Mouse (Mus musculus) midbrain, embryonic 11.5 days (tissue): Measurements from ENCODE around the gene G3bp1. TPM values are rescaled to one million over a fixed set of nuclear protein-coding genes. Genes with fewer than 3 reads are reported as not detected.

Source experiments
- ATAC-seq: fragments of 200-750 bp; cut with Nextera tagmentation; 2 replicates; pipeline ENCODE4 v1.8.0; 2017; ENCODE audit warnings: moderate TSS enrichment, moderate library complexity; ENCODE audit not compliant: low FRiP score
- DNase-seq: peaks from one replicate; pipeline ENCODE4 v3.0.0; 2015; ENCODE audit warnings: low spot score; ENCODE audit errors: missing footprints
- H3K27ac ChIP-seq: fragments of 300-500 bp; sonication (generic); 2 replicates; pipeline ENCODE4 v1.5.1; 2014; ENCODE audit warnings: low read depth, low read length
- H3K27me3 ChIP-seq: fragments of 300-500 bp; sonication (generic); 2 replicates; pipeline ENCODE4 v1.6.1; 2014; ENCODE audit warnings: mild to moderate bottlenecking, low read length, moderate library complexity, mixed read lengths; ENCODE audit not compliant: control insufficient read depth, insufficient read depth
- H3K36me3 ChIP-seq: fragments of 300-500 bp; sonication (generic); 2 replicates; pipeline ENCODE4 v1.6.1; 2014; ENCODE audit warnings: mild to moderate bottlenecking, low read length, moderate library complexity, mixed read lengths; ENCODE audit not compliant: control insufficient read depth, insufficient read depth
- H3K4me1 ChIP-seq: fragments of 300-500 bp; sonication (generic); 2 replicates; pipeline ENCODE4 v1.6.1; 2014; ENCODE audit warnings: low read length; ENCODE audit not compliant: control insufficient read depth, insufficient read depth
- H3K4me2 ChIP-seq: fragments of 300-500 bp; sonication (generic); 2 replicates; pipeline ENCODE4 v1.6.1; 2014; ENCODE audit warnings: mild to moderate bottlenecking, moderate library complexity
- H3K4me3 ChIP-seq: fragments of 300-500 bp; sonication (generic); 2 replicates; pipeline ENCODE4 v1.5.1; 2014; ENCODE audit warnings: low read depth, low read length
- H3K9ac ChIP-seq: fragments of 300-500 bp; sonication (generic); 2 replicates; pipeline ENCODE4 v1.6.1; 2014; ENCODE audit warnings: low read length
- H3K9me3 ChIP-seq: fragments of 300-500 bp; sonication (generic); 2 replicates; pipeline ENCODE4 v1.6.1; 2016; ENCODE audit warnings: low read length; ENCODE audit not compliant: control insufficient read depth
- WGBS: fragments of 180-500 bp; shearing (Covaris S2); extraction: QIAGEN DNeasy Blood & Tissue Kit; methylation state at CpG from one replicate; pipeline ENCODE4 v1.1.7; 2014; 5-methylcytosine and 5-hydroxymethylcytosine counted together
- polyA plus RNA-seq: library from polyadenylated mRNA; unstranded; fragments of >200 nt; fragmentation: Nextera tagmentation; extraction: Ambion mirVana; gene quantifications from 2 replicates; pipeline ENCODE4 v1.2.1, GENCODE M21; 2014

Gene G3bp1
- polyA plus RNA-seq, 1 experiment from 2014 or later = 241 TPM

- Histone ChIP-seq H3K27ac (no peak overlapping the region), H3K4me2 (no peak overlapping the region), H3K9me3 (no peaks in the 10 kb centered on the region), H3K4me3 (no peak overlapping the region), H3K9ac (no peak overlapping the region), H3K27me3 (no peaks in the 10 kb centered on the region), H3K36me3 (no peaks in the 10 kb centered on the region), H3K4me1 (no peaks in the 10 kb centered on the region)
- 34% methylated on average over 4 of the region's 4 CpGs for WGBS
- ATAC-seq (no peak), DNase-seq (peak; percentile 49)
These were observed 31.5 kb upstream of the G3bp1 start for GRCm38 (mm10) chr11:55438031-55438430.

DNA sequence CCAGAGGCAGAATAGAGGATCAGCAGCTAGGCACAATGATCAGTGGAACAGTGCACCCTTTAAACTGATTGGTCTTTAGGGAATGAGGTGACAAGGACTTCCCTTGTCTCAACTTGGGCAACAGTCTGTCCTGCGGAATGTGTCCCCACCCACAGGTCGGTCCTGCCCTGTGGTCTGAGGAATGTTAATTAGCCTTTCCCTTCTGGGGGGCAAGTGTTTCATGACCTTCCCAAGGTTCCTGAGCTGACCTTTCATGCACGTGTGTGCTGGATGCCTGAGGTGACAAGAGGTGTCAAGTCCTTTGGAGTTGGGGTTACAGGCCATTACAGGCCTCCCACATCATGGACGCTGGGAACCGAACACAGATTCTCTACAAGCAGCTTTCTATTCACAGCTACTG, 29.8 kb upstream of the G3bp1 start:
- Histone ChIP-seq H3K9me3 (no peaks in the 10 kb centered on the region), H3K4me1 (no peaks in the 10 kb centered on the region), H3K4me3 (no peak overlapping the region), H3K36me3 (no peaks in the 10 kb centered on the region), H3K27me3 (no peaks in the 10 kb centered on the region), H3K27ac (no peak overlapping the region), H3K9ac (no peak overlapping the region), H3K4me2 (no peak overlapping the region)
- ATAC-seq (no peak), DNase-seq (no peak)
- 68% methylated on average over 5 of the region's 5 CpGs for WGBS

DNA sequence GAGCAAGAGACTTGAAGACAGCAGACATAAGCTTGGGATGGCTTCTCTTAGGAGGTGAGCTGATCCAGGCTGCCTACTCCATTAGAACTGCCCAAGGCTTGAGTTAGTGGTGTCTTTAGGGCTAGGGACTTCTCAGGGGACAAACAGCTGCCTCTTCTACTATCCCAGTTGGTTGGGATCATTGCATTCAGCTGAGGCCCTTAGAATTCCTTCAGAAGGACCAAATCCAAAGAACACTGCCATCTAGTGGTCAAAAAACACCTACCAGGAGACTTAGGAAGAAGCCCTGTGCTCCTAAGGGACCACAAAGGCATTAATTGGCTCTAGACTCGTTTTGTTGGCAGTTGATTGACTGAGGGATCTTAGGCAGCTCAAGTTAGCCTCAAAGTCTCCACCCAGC, 24.7 kb upstream of the G3bp1 start:
- H3K27ac ChIP-seq = no peak overlapping the region

DNA sequence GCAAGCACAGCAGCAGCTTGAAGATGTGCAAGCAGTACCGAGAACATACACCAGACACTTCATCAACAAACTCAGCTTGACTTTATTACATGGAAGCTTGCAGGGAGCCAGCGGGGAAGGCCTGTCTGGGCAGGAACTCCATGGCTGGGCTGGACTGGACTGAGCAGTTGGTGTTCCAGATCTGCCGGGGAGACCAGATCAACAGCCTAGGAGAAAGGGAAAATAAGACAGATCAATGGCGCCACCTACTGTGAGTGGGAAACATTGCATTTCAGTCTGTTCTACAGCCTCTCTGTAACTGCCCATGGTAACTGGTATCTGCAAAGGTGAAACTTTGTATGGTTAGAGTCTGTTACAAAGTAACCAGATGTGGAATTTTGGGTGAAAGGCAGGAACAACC, 22.9 kb upstream of the G3bp1 start:
- Histone ChIP-seq H3K36me3 (no peaks in the 10 kb centered on the region; the same call in 1 of the 2 replicates), H3K4me1 (no peaks in the 10 kb centered on the region), H3K27ac (no peak overlapping the region), H3K4me2 (no peak overlapping the region), H3K9ac (no peak overlapping the region), H3K27me3 (no peaks in the 10 kb centered on the region), H3K9me3 (no peaks in the 10 kb centered on the region), H3K4me3 (no peak overlapping the region)
- DNase-seq (peak; percentile 98), ATAC-seq (peak; percentile 64; the same call in 1 of the 2 replicates)
- WGBS = 27% methylated on average over 4 of the region's 4 CpGs

More for the DNA sequence above, 24.7 kb upstream of the G3bp1 start:
- Histone ChIP-seq H3K4me2 (no peak overlapping the region), H3K9ac (no peak overlapping the region), H3K27me3 (no peaks in the 10 kb centered on the region), H3K9me3 (no peaks in the 10 kb centered on the region), H3K4me3 (no peak overlapping the region), H3K36me3 (no peaks in the 10 kb centered on the region; the same call in 1 of the 2 replicates), H3K4me1 (no peaks in the 10 kb centered on the region)
- WGBS = 12% methylated on average over 1 of the region's 1 CpGs
- no peak for ATAC-seq
- peak; percentile 99 for DNase-seq

DNA sequence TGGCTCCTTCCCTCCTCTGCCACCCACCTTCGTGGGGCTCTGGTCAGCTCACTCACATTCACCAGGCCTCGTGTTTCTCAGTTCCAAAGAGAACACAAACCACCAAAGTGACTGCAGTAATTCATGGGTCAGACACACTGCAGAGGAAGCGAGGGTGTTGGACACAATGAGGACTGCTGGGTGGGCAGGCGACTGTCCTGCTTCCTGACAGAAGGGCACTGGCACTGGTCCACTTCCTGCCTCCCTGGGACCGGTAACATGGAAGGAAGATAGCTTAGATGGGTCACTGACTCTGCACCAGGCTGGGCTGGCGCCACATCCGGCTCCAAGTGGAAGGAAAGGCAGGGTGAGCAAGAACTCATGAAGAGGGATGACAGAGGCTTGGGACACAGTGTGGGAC, 20.0 kb upstream of the G3bp1 start:
- Histone ChIP-seq H3K4me3 (no peak overlapping the region), H3K4me1 (no peaks in the 10 kb centered on the region), H3K36me3 (no peaks in the 10 kb centered on the region; the same call in 1 of the 2 replicates), H3K9me3 (no peaks in the 10 kb centered on the region), H3K4me2 (no peak overlapping the region), H3K27ac (no peak overlapping the region), H3K9ac (no peak overlapping the region), H3K27me3 (no peaks in the 10 kb centered on the region)
- 88% methylated on average over 7 of the region's 7 CpGs for WGBS
- ATAC-seq = no peak
- DNase-seq = peak; percentile 49

DNA sequence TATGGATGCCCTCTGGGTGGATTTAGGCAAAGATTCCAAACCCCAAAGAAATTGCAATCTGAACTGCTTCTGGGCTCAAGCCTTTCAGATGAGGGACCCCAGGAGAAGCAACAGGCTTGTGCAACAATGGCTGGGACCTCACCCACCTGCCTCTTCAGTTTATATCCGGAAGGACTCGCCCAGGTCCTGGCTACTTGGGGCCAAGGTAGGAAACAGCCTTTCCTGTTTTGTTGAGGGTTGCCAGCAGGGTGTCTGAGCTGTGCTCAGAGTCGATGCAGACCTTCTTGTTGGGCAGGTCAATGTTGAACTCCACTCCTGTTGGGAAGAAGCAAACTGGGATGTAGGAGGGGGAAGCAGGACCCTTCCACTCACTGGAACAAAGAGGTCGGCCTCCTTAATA, 19.2 kb upstream of the G3bp1 start:
- no peak overlapping the region for H3K27ac ChIP-seq
- 80% methylated on average over 4 of the region's 4 CpGs for WGBS
- peak; percentile 47 for DNase-seq

GRCm38 (mm10) chr11:55453640-55454039, 15.8 kb upstream of the G3bp1 start:
- WGBS = 95% methylated on average over 4 of the region's 4 CpGs
- DNase-seq = no peak
- Histone ChIP-seq H3K9me3 (no peaks in the 10 kb centered on the region), H3K27me3 (no peaks in the 10 kb centered on the region), H3K4me2 (no peak overlapping the region), H3K4me3 (no peak overlapping the region), H3K36me3 (no peaks in the 10 kb centered on the region; the same call in 1 of the 2 replicates), H3K9ac (no peak overlapping the region), H3K27ac (no peak overlapping the region), H3K4me1 (no peaks in the 10 kb centered on the region)
- ATAC-seq = no peak

More for the DNA sequence above, 19.2 kb upstream of the G3bp1 start:
- Histone ChIP-seq H3K36me3 (no peaks in the 10 kb centered on the region; the same call in 1 of the 2 replicates), H3K4me2 (no peak overlapping the region), H3K4me3 (no peak overlapping the region), H3K27me3 (no peaks in the 10 kb centered on the region), H3K4me1 (no peaks in the 10 kb centered on the region), H3K9ac (no peak overlapping the region), H3K9me3 (no peaks in the 10 kb centered on the region)
- no peak for ATAC-seq

DNA sequence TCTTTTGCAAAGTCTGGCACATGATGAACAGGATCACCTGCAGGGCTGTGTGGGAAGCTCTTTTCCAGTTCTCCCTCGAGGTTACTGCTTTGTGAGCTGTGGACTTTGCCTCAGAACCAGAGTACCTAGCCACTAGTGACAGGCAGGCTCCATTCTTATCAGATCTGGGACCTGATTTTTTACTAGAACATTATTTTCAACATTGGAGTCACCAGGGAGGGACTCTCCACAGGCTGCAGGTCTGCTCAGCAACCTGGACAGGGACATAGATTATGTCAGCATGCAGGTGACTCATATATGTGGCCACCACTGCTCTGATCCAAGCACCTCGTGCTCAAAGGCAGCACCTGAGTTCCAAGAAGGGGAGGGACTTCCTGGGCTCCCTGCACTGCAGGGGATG, 14.3 kb upstream of the G3bp1 start:
- H3K4me1 ChIP-seq = peaks cover 3% of the 10 kb centered on the region; the same call in 1 of the 2 replicates
- no peaks in the 10 kb centered on the region for H3K9me3 ChIP-seq
- H3K4me2 ChIP-seq = no peak overlapping the region
- no peak overlapping the region for H3K27ac ChIP-seq
- DNase-seq = no peak
- H3K9ac ChIP-seq = no peak overlapping the region
- no peak for ATAC-seq
- no peak overlapping the region for H3K4me3 ChIP-seq
- 65% methylated on average over 2 of the region's 2 CpGs for WGBS
- H3K36me3 ChIP-seq = no peaks in the 10 kb centered on the region
- H3K27me3 ChIP-seq = no peaks in the 10 kb centered on the region

GRCm38 (mm10) chr11:55458501-55458900, 11.0 kb upstream of the G3bp1 start:
- H3K27me3 ChIP-seq = no peaks in the 10 kb centered on the region
- H3K9me3 ChIP-seq = no peaks in the 10 kb centered on the region
- no peaks in the 10 kb centered on the region for H3K36me3 ChIP-seq
- no peak overlapping the region for H3K9ac ChIP-seq
- WGBS = 55% methylated on average over 4 of the region's 4 CpGs
- H3K4me1 ChIP-seq = peaks cover 6% of the 10 kb centered on the region; the same call in 1 of the 2 replicates
- no peak overlapping the region for H3K4me3 ChIP-seq
- ATAC-seq (no peak), DNase-seq (no peak)
- H3K27ac ChIP-seq = no peak overlapping the region
- no peak overlapping the region for H3K4me2 ChIP-seq
